Mouse (Mus musculus): ENCODE results near the gene Mmrn2.

DNA sequence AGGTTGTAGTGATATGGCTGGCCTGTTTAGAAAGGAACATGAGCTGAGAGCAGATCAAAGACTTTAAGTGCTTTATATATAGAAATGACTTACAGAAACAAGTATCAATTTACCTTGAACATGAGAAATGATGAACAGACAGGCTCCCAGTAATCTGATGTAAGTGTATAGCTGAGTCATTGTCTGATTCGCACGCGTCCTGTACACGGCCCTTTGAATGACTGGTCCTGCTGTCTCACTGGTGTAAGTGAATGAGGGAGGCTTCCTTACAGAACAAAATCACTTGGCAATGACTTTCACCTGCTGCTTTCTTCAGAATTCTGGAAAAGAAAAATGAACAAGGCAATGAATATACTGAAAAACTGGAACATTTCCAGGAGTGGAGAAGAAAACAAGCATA, 72.4 kb downstream of the Mmrn2 start:
- TF ChIP-seq CTCF (conservative IDR thresholded peaks at IDR 0.05; ENCODE audit: insufficient read depth, insufficient read length, low read depth, low read length), result no peak
- TF ChIP-seq POLR2A (IDR thresholded peaks at IDR 0.05; ENCODE audit: low read depth, low read length), result no peak
